Mouse (Mus musculus) MEL (cell line): ENCODE measurements at regions not wholly inside any gene's neighbourhood (a gene's known extent, or its start where the extent isn't known, plus 50 kb on each side); places are given as distances from the start of the nearest gene placed in this dataset.

Source experiments
- DNase-seq: peaks from one replicate; pipeline ENCODE4 v3.0.0; 2011; ENCODE audit warnings: low read depth, low spot score
- H3K27ac ChIP-seq: 2 replicates; pipeline ENCODE4 v1.5.1; 2012; ENCODE audit warnings: low read depth, mild to moderate bottlenecking, control low read depth, low read length, moderate library complexity; ENCODE audit not compliant: control insufficient read depth
- H3K27me3 ChIP-seq, 2 experiments: fragments of 150-350 bp in 1 of 2; sonication (generic) in 1 of 2; 2 replicates each; pipeline ENCODE4 v1.6.1; 2012; ENCODE audit warnings: low read length in 2 of 2, mild to moderate bottlenecking in 2 of 2, improper control_type of control experiment in 1 of 2, moderate library complexity in 1 of 2; ENCODE audit not compliant: insufficient read depth in 2 of 2, control insufficient read depth in 1 of 2
- H3K36me3 ChIP-seq, 2 experiments: 2 replicates each; pipeline ENCODE4 v1.6.1; 2012 to 2014; ENCODE audit warnings: low read length in 2 of 2, improper control_type of control experiment in 1 of 2, inconsistent platforms in 1 of 2, mild to moderate bottlenecking in 1 of 2; ENCODE audit not compliant: insufficient read depth in 2 of 2, control insufficient read depth in 1 of 2
- H3K4me1 ChIP-seq, 2 experiments: fragments of 150-350 bp in 1 of 2; sonication (generic) in 1 of 2; 2 replicates each; pipeline ENCODE4 v1.6.1; 2012; ENCODE audit warnings: low read length in 2 of 2, improper control_type of control experiment in 1 of 2, mild to moderate bottlenecking in 1 of 2; ENCODE audit not compliant: insufficient read depth in 2 of 2, control insufficient read depth in 1 of 2
- H3K4me3 ChIP-seq, 2 experiments: fragments of 150-350 bp in 1 of 2; sonication (generic) in 1 of 2; 2 replicates each; pipeline ENCODE4 v1.5.1; 2012; ENCODE audit warnings: low read depth in 2 of 2, low read length in 2 of 2, mild to moderate bottlenecking in 2 of 2, moderate library complexity in 2 of 2, control low read depth in 1 of 2, improper control_type of control experiment in 1 of 2; ENCODE audit not compliant: control insufficient read depth in 1 of 2, insufficient read depth in 1 of 2
- H3K79me2 ChIP-seq: 2 replicates; pipeline ENCODE4 v1.6.1; 2012; ENCODE audit warnings: mild to moderate bottlenecking, low read length, moderate library complexity; ENCODE audit not compliant: control insufficient read depth, poor library complexity, insufficient read depth
- H3K9ac ChIP-seq: 2 replicates; pipeline ENCODE4 v1.6.1; 2012; ENCODE audit warnings: low read depth, mild to moderate bottlenecking, control low read depth, low read length, moderate library complexity; ENCODE audit not compliant: control insufficient read depth, poor library complexity, severe bottlenecking
- H3K9me3 ChIP-seq: fragments of 150-350 bp; sonication (generic); replicated peaks from 2 replicates; pipeline ENCODE4 v1.6.1; 2012; ENCODE audit warnings: mild to moderate bottlenecking, low read length, improper control_type of control experiment, moderate library complexity; ENCODE audit not compliant: insufficient read depth
- ELF1 ChIP-seq: IDR thresholded peaks from 2 replicates; pipeline ENCODE4 v1.6.1; 2014; ENCODE audit warnings: low read depth, mild to moderate bottlenecking, inconsistent platforms, low read length, improper control_type of control experiment, moderate library complexity
- EP300 ChIP-seq, 2 experiments: IDR thresholded peaks; 2 replicates each; pipeline ENCODE4 v1.6.1; 2011; ENCODE audit warnings: improper control_type of control experiment in 2 of 2, low read length in 2 of 2, low read depth in 1 of 2, mild to moderate bottlenecking in 1 of 2
- MEF2A ChIP-seq: IDR thresholded peaks from 2 replicates; pipeline ENCODE4 v1.6.1; 2014; ENCODE audit warnings: low read depth, mild to moderate bottlenecking, inconsistent platforms, low read length, improper control_type of control experiment; ENCODE audit not compliant: poor library complexity, insufficient replicate concordance, severe bottlenecking; ENCODE audit errors: extremely low read depth
- MYB ChIP-seq: IDR thresholded peaks from 2 replicates; pipeline ENCODE4 v1.6.1; 2011; ENCODE audit warnings: mild to moderate bottlenecking, low read depth, low read length, improper control_type of control experiment
- NELFE ChIP-seq: IDR thresholded peaks from 2 replicates; pipeline ENCODE4 v1.6.1; 2011; ENCODE audit warnings: low read depth, low read length, improper control_type of control experiment
- NRF1 ChIP-seq: IDR thresholded peaks from 2 replicates; pipeline ENCODE4 v1.6.1; 2014; ENCODE audit warnings: low read depth, mild to moderate bottlenecking, inconsistent platforms, low read length, improper control_type of control experiment, moderate library complexity; ENCODE audit not compliant: poor library complexity, insufficient read depth, severe bottlenecking
- POLR2A ChIP-seq, 2 experiments: IDR thresholded peaks; 2 replicates each; pipeline ENCODE4 v1.6.1; 2011 to 2012; ENCODE audit warnings: low read length in 2 of 2, mild to moderate bottlenecking in 2 of 2, control low read depth in 1 of 2, improper control_type of control experiment in 1 of 2, low read depth in 1 of 2, moderate library complexity in 1 of 2; ENCODE audit not compliant: control insufficient read depth in 1 of 2, insufficient read depth in 1 of 2, poor library complexity in 1 of 2
- POLR2AphosphoS2 ChIP-seq: IDR thresholded peaks from 2 replicates; pipeline ENCODE4 v1.6.1; 2011; ENCODE audit warnings: low read length, improper control_type of control experiment
- SIN3A ChIP-seq: IDR thresholded peaks from 2 replicates; pipeline ENCODE4 v1.6.1; 2012; ENCODE audit warnings: low read length, improper control_type of control experiment, inconsistent platforms
- SMC3 ChIP-seq: IDR thresholded peaks from 2 replicates; pipeline ENCODE4 v1.6.1; 2011; ENCODE audit warnings: low read depth, low read length, improper control_type of control experiment
- TCF12 ChIP-seq: IDR thresholded peaks from 2 replicates; pipeline ENCODE4 v1.6.1; 2014; ENCODE audit warnings: low read depth, mild to moderate bottlenecking, inconsistent platforms, low read length, improper control_type of control experiment, moderate library complexity
- UBTF ChIP-seq: IDR thresholded peaks from 2 replicates; pipeline ENCODE4 v1.6.1; 2012; ENCODE audit warnings: low read depth, mild to moderate bottlenecking, inconsistent platforms, low read length, improper control_type of control experiment, moderate library complexity, borderline replicate concordance; ENCODE audit not compliant: insufficient read depth
- USF1 ChIP-seq: IDR thresholded peaks from 2 replicates; pipeline ENCODE4 v1.6.1; 2014; ENCODE audit warnings: low read depth, mild to moderate bottlenecking, inconsistent platforms, low read length, improper control_type of control experiment, moderate library complexity
- ZC3H11A ChIP-seq: IDR thresholded peaks from 2 replicates; pipeline ENCODE4 v1.6.1; 2012; ENCODE audit warnings: low read depth, mild to moderate bottlenecking, inconsistent platforms, low read length, improper control_type of control experiment
- ZKSCAN1 ChIP-seq: IDR thresholded peaks from 2 replicates; pipeline ENCODE4 v1.6.1; 2012; ENCODE audit warnings: low read depth, mild to moderate bottlenecking, inconsistent platforms, low read length, improper control_type of control experiment, moderate library complexity

- no peak overlapping the region for H3K4me3 ChIP-seq
- H3K36me3 ChIP-seq, result no peaks in the 10 kb centered on the region
- TF ChIP-seq POLR2A (IDR thresholded peaks at IDR 0.05; ENCODE audit: control insufficient read depth in 1 of 2, insufficient read depth in 1 of 2, low read depth in 1 of 2, low read length in 2 of 2, poor library complexity in 1 of 2), result no peak
- TF ChIP-seq SIN3A, result no peak
- TF ChIP-seq NELFE, result no peak
- no peak for TF ChIP-seq UBTF
- no peak for TF ChIP-seq NRF1
- no peak for TF ChIP-seq EP300 (IDR thresholded peaks at IDR 0.05; ENCODE audit: low read depth in 1 of 2, low read length in 2 of 2)
- TF ChIP-seq ELF1, result no peak
- no peak for TF ChIP-seq MYB
- no peak for TF ChIP-seq TCF12
- TF ChIP-seq, all 39 proteins: peak for 0
- Histone ChIP-seq H3K27ac (no peak overlapping the region), H3K27me3 (no peaks in the 10 kb centered on the region), H3K9me3 (no peaks in the 10 kb centered on the region), H3K4me1 (peaks cover 0 to 9% of the 10 kb centered on the region in 2 experiments; a peak in 3 of 4 replicates), H3K9ac (no peak overlapping the region), H3K79me2 (no peaks in the 10 kb centered on the region)
- no peak for DNase-seq
These were observed 123.8 kb upstream of the Id2 start for GRCm38 (mm10) chr12:25220780-25221106.

GRCm38 (mm10) chr12:25220096-25220779 is 123.3 kb upstream of the Id2 start:
- Histone ChIP-seq H3K4me3 (no peak overlapping the region), H3K36me3 (no peaks in the 10 kb centered on the region), H3K27me3 (no peaks in the 10 kb centered on the region), H3K27ac (no peak overlapping the region), H3K9ac (no peak overlapping the region), H3K9me3 (no peaks in the 10 kb centered on the region), H3K4me1 (peaks cover 0 to 9% of the 10 kb centered on the region in 2 experiments; a peak in 3 of 4 replicates), H3K79me2 (no peaks in the 10 kb centered on the region)
- no peak for DNase-seq
- TF ChIP-seq ZKSCAN1 (no peak), USF1 (no peak), POLR2A (IDR thresholded peaks at IDR 0.05; ENCODE audit: control insufficient read depth in 1 of 2, insufficient read depth in 1 of 2, low read depth in 1 of 2, low read length in 2 of 2, poor library complexity in 1 of 2) (no peak), MYB (no peak), ZC3H11A (no peak), SMC3 (no peak), UBTF (no peak), MEF2A (no peak), POLR2AphosphoS2 (no peak)
